Mouse (Mus musculus): ENCODE measurements around the gene Dnajb9.
"Not testable (repeated sequence)": the region's sequence is repeated elsewhere in the genome, so short reads cannot be mapped to it uniquely, and the experiment has no call there.

Dnajb9 gene

DNA sequence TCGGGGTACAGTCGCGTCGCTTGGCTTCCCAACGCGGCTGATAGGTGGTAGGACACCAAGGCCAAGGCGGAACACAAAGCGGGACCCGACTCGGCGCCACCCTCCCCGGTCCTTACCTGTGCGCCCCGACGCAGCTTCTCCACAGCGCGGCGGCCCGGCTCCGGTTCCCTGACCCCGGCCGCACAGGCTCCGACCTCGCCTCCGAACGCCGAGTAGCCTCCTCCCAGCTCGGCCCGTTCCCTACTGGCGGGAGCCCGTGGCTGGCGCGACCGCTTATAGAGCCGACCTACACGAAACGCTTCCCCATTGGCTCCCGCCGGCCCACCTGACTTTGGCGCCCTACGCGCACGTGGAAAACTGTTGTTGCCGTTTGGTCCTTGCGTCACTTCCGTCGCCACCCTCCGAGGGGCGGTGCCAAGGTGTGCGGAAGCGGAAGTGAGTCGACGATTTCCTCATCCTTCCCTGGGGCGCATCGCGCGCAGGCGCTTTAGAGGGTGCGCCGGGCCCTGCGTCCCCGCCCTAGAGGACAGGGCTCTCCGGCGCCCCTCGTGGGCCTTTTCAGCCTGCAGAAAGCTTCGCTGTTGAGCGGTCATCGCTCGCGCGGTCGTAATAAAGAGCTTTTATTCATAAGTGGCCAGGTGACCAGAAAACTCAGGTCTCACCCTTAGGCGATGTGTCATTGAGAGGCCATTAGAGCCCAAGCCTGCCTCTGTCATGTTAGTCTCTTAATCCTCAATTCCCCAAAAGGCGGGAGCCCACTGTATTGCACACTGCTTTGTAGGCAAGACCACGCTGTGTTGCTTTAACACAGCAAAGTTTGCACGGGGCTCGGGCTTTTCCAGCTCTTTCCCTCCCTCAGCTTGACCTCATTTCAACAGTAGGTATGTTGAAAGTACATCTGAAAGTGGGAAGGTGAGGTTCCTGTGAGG lies at the start of gene Dnajb9:
Gene Dnajb9, minus strand, starts transcription at position 503 of the 929 bp plus-strand sequence.
- DNase-seq (ENCODE audit: low spot score in 2 of 2) = peak; percentile 99

DNA sequence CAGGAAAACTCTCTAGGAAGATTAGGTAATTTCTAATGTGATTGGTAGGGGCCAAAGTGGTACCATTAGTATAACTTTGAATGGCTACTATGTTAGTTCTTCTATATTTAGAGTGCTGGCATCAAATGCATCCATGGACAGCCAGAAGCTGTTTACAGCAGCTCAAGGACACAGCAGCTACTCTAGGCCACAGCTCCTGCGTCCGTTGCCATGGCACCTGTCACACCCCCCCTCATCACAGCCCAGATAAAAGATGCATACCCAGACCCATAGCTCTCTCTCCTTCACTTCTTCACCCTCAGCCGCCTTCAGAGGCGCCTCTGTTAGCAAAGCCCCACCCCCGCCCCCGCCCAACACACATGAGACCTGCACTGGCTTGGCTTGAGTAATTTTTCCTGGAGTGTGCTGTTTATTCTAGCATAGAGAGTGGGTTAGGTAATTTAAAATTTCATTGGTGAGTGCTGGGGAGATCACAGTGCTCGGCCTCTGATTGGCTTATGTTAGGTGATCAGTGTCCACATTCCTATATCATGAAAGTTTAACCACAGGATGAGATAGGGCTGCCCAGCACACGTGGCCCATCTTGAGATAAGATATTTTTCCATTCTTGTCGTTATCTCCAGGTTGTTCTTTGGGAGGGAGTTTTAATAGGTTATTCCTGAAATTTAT lies 38.3 kb upstream of the Dnajb9 start:
- DNase-seq (ENCODE audit: low spot score in 2 of 2) = no peak

DNA sequence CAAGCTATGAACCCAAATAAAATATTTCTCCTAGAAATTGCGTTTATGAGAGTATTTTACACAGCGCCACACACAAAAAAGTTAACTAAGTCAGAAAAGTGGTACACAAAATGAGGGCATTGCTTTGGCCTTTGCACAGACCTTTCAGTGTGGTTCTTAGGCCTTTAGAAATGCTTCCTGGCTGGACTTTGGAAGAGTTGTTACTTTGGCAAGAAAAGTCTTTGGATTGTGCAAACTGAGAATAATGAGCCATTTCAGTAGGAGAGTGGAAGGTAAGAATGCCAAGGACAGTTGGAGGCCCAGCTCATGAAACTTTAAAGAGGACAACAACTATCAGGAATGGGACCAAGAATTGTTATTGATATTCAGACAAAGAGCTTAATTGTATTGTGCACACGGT lies 35.6 kb upstream of the Dnajb9 start:
- no peak for DNase-seq (ENCODE audit: low spot score in 2 of 2)

DNA sequence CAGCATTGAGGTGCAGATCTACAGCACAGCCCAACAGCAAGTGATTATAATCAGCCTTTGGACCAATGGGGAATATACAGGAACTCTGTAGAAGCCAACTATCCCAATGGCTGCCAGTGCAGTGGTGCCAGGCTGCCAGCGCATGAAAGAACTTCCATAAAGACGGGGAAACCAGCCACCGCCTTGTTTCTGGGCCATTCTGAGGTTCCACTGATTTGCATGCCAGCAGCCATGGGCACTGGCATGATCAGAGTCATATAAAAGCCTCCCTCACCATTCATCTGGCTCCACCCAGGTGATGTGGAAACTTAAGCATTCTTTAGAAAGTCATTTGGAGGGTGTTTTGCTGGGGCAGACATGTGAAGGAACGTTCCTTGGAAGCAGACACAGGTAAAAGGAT lies 32.3 kb upstream of the Dnajb9 start:
- DNase-seq (ENCODE audit: low spot score in 2 of 2) = peak in 1 of 2 experiments; percentile 52

DNA sequence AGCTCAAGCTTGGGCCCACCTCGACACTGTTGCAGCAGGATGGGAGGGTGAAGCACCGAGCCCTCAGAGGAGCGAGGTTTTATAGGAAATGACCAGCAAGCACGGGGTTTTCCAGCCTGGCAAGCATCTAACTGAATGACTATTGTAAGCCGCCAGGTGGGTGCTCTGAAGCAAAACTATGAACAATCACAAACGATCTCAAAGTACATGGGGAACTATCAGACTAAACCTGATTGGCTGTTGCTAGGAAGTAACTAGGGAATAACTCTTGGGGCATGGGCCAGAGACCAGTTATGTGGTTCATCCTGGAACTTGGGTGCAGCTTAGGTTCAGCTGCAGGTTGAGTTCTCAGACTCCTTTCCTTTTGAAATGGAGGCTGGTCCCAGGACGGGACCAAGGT lies 31.0 kb upstream of the Dnajb9 start:
- peak; percentile 17 to 53 for DNase-seq (ENCODE audit: low spot score in 2 of 2)

DNA sequence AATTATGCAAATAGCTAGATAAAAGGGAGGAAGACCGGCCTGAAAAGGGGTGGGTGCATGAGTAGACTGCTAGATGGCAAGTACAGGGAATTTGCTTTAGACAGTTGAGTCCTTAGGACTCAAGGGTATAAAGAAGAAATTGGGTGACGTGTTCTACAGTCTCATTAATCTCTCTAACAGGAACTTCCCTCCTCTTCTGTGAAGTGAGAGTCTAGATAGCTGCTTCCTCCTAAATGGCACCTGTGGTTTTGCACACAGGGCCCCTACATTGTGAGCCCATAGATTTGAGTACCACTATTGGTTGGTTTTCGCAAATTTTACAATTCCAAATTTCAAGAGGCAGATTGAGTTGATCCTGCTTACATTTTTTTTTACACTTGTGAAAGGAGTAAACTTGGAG lies 14.5 kb upstream of the Dnajb9 start:
- no peak for DNase-seq (ENCODE audit: low spot score in 2 of 2)

DNA sequence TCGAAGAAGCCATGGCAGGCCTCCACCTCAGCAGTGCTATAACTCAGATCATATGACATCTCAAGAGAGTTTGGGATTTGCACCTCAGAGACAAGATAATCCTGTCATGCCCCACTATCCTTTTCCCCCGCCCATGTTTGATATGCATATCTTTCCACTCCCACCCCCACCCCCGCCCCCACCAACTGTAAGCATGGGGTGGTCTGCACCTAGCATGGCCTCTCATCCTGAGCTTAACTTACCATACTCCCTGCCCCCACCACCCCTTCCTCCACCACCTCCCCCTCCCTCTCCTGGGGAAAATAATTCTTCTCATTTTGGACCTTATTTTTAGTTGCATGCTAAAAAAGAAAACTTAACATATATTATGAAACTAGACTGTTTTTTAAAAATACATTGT lies 12.9 kb upstream of the Dnajb9 start:
- no peak for DNase-seq (ENCODE audit: low spot score in 2 of 2)

DNA sequence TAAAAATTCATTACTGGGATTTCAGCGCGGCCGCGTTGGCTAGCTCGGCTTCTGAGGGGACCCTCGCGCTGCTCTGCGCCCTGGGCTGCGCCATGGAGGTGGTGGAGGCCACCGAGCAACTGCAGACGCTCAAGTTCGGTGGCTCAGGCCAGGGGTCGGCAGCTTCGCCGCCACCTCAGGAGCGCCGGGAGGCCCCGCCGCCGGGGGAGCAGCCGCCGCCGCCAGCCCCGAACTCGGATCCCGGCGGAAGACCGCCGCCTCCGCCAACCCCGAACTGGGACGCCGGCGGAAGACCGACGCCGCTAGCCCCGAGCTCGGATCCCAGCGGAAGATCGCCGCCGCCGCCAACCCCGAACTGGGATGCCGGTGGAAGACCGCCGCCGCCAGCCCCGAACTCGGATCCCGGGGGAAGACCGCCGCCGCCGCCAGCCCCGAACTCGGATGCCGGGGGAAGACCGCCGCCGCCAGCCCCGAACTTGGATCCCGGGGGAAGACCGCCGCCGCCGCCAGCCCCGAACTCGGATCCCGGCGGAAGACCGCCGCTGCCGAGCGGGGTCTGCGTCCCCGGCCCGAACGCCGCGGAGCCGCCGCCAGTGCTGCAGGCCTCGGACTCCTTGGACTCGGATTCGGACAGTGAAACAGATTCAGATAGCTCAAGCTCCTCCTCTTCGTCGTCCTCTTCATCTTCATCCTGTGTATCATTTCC lies 11.7 kb upstream of the Dnajb9 start:
- DNase-seq (ENCODE audit: low spot score in 2 of 2) = no peak

DNA sequence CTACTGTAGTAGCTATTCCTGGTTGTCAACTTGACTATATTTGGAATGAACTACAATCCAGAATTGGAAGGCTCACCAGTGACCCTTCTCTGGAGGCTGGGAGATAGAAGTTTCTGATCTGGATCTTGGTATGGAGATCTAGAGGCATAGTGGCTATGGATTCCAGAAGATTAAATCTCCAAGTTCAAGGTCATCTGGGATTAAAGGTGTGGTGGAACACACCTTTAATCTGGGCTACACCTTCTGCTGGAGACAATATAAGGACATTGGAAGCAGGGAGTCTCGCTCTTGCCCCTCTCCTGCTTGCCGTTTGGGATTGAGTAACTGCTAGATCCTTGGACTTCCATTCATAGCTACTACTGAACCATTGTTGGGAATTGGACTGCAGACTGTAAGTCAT lies 10.9 kb upstream of the Dnajb9 start, which contains the start of gene Pnpla8:
Gene Pnpla8, plus strand, starts transcription at position 301 of the 400 bp plus-strand sequence.
- not testable (repeated sequence) for DNase-seq (ENCODE audit: low spot score in 2 of 2)

DNA sequence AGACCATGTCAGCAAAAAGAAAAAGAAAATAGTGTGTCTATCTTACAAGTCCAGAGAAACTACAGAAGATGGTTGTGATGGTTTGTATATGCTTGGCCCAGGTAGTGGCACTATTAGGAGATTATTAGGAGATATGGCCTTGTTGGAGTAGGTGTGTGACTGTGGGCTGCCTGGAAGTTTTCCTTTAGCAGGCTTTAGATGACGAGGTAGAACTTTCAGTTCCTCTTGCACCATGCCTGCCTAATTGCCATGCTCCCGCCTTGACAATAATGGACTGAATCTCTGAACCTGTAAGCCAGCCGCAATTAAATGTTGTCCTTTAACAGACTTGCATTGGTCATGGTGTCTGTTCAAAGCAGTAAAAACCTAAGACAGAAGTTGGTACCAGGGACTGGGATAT lies 1.4 kb upstream of the Dnajb9 start:
- no peak for DNase-seq (ENCODE audit: low spot score in 2 of 2)

DNA sequence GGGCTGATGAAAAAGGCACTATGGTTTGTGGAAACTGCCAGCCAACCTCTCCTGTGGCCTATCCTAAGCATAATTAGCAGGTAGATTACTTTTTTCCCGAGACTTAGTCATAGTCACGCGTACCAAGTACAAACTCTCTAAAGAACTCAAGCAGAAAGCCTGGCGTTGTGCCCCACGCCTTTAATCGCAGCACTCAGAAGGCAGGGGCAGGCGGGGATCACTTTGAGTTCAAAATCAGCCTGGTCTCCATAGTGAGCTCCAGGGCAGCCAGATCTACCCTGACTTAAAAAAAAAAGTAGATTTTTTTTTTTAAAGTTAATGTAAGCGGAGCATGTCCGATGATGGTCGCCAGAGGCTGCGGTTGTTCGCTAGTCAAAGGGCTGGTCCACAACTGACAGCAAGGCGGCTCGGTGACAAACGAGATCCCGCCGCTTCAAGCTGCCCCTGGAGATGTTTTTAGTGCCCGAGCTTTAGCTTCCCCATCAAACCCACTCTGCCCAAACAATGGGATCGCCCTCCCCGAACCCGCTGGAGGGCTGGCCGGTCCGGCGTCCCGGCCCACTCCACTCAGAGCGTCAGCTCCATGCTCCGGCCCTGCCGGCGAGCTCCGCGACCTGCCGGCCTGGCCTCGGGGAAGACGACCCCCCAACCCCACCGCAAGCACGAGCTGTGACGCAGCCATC lies 844 bp downstream of the Dnajb9 start:
- DNase-seq (ENCODE audit: low spot score in 2 of 2) = peak in 1 of 2 experiments; percentile 25

DNA sequence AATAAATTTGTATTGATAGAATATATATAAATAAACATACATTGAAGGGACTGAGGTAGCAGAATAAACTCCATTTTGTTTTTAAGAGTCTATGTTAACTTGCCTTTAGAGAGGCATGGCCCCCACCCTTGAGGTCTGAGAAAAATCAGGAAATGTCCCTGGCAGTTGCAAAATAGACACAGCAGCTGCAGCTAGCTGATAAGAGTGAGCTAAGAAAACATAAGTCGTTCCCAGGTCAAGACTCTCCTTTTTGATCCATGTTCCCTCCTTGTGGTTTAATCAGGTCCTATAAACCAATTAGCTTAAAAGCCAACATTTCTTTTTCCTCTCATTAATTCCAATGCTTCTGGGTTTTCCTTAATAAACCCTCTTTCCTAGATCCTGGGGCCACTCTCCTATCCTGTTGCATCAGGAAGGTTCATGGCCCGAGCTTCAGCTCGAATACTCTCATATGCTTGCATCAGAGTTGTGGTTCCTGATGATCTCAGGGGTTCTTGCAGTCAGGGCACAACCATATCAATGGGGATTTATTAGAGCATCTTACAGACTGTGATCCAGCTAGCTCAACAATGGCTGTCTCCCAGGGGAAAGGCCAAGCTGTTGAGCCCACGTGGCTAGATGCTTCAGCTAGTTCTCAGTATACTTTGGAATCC lies 12.1 kb downstream of the Dnajb9 start:
- no peak for DNase-seq (ENCODE audit: low spot score in 2 of 2)

DNA sequence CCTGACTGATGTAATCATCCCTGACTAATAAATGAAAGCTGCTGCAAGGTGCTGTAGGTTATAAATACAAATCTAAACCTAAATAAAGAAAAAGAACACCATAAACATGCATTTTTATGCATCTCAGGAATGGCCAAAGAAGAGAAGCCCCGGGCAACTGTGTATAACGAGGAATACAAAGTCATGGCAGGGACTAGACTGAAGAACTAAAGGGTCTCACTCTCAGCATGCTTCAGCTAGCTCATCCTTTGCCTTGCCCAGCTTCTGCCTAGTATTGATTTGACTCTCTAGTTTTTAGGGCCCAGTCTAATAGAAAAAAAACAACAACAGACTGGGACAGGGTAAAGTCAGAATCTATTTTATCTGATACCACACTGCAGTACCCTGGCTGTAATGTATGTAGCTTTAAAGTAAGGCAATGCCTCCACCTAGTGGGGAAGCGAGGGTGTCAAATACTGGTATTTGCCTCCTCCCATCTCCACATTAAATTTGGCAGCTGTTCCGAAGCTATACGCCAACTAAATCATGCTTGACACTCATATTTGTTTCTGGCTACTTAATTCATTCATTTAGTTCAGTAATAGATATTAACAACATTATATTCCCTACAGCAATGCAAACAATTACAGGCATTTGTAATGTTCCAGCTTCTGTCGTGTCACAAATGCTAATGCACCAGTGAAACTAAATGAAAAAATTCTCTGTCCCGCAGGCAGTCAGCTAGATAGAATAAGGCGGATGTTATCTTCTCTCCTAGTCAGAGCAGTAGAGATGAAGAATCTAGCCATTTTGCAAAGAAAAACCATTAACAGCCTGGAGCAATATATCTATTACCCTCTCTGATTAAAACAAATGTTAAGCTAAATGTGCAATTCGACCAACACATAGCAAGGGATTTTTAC lies 28.8 kb downstream of the Dnajb9 start:
- no peak for DNase-seq (ENCODE audit: low spot score in 2 of 2)

DNA sequence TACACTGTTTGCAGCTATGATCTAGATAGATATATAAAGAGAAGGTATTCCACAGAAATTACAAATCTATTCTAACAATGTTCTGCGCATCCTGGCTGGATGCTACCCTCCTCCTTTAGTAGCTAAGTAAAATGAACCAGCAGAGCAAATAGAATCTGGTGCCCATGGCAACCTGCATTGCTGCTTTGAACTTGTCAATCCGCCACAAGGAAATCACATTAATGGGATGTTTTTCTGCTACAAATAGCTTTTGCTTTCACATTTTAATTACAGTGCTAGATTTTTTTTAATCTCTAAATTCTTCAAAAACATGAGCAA lies 33.1 kb downstream of the Dnajb9 start:
- DNase-seq (ENCODE audit: low spot score in 2 of 2) = no peak

DNA sequence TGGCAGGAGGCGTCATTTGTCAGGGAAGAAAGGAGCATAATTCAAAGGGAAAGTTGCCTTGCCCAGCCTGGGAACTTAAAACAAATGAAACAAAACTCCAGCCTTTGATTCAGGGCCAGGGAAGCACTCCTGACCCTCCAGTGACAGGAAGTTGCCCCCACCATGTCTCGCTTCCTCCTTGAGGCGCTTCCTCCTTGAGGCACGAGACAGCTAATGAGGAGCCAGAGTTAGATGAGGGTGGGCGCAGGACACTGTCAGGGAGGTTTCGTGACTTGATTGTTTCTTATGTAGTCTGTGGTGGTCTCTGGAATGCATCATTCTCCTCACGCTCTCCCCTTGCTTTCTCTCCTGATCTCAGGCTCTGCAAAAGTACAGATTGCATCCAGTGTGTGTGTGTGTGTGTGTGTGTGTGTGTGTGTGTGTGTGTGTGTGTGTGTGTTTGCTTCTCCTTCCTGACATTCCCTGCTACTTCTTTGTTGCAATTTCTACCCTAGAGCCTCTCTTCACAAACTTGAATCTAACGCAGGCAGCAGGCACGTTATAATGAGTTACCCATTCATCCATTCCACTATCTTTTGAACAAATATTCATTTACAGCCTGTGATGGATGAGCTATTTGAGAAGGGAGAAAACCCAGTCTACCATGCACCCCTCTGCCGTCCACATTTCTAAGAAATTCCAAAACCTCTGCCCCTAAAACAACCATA lies 33.6 kb downstream of the Dnajb9 start:
- DNase-seq (ENCODE audit: low spot score in 2 of 2) = no peak

DNA sequence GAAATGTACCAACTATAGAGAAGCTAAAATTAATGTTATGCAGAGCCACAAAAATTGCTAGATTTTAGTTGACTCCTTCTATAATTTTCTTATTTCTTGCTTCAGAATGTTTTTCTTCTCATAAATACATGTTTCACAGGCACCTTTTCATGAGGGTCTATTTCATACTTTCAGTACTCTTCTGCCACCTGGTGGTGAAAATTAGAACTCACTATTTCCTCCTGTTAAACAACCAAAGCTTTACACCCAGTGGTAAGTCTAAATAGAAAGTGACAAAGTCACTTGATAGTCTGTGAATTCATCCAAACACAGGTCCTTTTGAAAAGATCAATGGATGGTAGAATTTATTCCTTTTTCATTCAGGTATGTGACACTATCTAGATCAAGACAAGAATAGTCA lies 43.2 kb downstream of the Dnajb9 start:
- no peak for DNase-seq (ENCODE audit: low spot score in 2 of 2)

DNA sequence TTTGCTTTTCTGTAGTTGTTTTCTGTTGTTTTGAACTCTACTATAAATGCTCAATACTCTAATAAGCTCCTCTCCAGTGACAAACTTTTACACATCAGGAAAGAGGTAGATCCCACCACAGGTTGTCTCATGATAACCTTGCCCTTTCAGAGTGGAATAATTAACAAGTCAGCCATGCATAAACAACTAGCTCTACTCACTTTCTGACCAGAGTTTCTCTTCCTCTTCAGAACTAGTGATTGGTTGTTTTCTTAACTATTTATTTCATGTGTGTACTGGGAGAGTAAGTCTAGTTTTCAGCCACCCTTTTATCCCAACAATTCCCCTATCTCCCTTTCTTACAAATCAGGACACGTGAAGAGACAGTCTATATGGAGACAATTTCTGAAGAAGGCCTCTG lies 50.8 kb downstream of the Dnajb9 start:
- DNase-seq (ENCODE audit: low spot score in 2 of 2) = no peak

All from spleen, postnatal 4 days (tissue).